Mouse (Mus musculus): ENCODE data around the gene Zfp708. TPM values are rescaled to one million over a fixed set of nuclear protein-coding genes. Genes with fewer than 3 reads are reported as not detected.
A peak's percentile ranks its signal among the peaks of the same experiment; 100 is the strongest.
"Not testable (repeated sequence)": the region's sequence is repeated elsewhere in the genome, so short reads cannot be mapped to it uniquely, and the experiment has no call there.

Zfp708 gene
- 7.2 and 8.4 TPM in 2 replicates for polyA plus RNA-seq (2015; fragmentation: Nextera tagmentation; extraction: Ambion mirVana)

- WGBS = 90% methylated on average over 10 of the region's 10 CpGs
- no peaks in the 10 kb centered on the region for H3K9me3 ChIP-seq
- no peak within 1 kb of the TSS for H3K4me3 ChIP-seq
- peaks cover 25% of the 10 kb centered on the region; the same call in 1 of the 2 replicates for H3K36me3 ChIP-seq
- no peaks in the 10 kb centered on the region for H3K27me3 ChIP-seq
- ATAC-seq (ENCODE audit: low FRiP score, low read depth) = no peak
- H3K4me2 ChIP-seq (replicated peaks) = no peak within 1 kb of the TSS
- H3K4me1 ChIP-seq = no peaks in the 10 kb centered on the region
- no peak within 1 kb of the TSS for H3K27ac ChIP-seq
- H3K9ac ChIP-seq = no peak within 1 kb of the TSS
Measured at GRCm38 (mm10) chr13:67097876-67098275, at the start of gene Zfp708. Gene Zfp708 (minus strand): TSS chr13:67097976.

- Histone ChIP-seq H3K4me2 (replicated peaks) (peak overlapping the region; percentile 81), H3K27me3 (no peaks in the 10 kb centered on the region), H3K9ac (peak overlapping the region; percentile 85), H3K4me3 (peak overlapping the region; percentile 74), H3K27ac (no peak overlapping the region), H3K9me3 (no peaks in the 10 kb centered on the region), H3K36me3 (no peaks in the 10 kb centered on the region), H3K4me1 (peaks cover 3% of the 10 kb centered on the region; the same call in 1 of the 2 replicates)
- ATAC-seq (ENCODE audit: low FRiP score, low read depth) = peak; percentile 96
- whole genome bisulfite sequencing = 1% methylated on average over 18 of the region's 18 CpGs
Measured at GRCm38 (mm10) chr13:67128038-67128721, 30.4 kb upstream of the Zfp708 start.

GRCm38 (mm10) chr13:67127507-67127906 lies 29.7 kb upstream of the Zfp708 start:
- H3K27me3 ChIP-seq; H3K9ac ChIP-seq; H3K36me3 ChIP-seq; H3K4me3 ChIP-seq; H3K27ac ChIP-seq; H3K4me1 ChIP-seq; H3K9me3 ChIP-seq; ATAC-seq (ENCODE audit: low FRiP score, low read depth): not testable (repeated sequence)
- WGBS = 75% methylated on average over 10 of the region's 10 CpGs
- peak overlapping the region; percentile 81 for H3K4me2 ChIP-seq (replicated peaks)

GRCm38 (mm10) chr13:67124460-67124859 lies 26.7 kb upstream of the Zfp708 start:
- no peak overlapping the region for H3K9ac ChIP-seq
- no peak overlapping the region for H3K4me2 ChIP-seq (replicated peaks)
- no peaks in the 10 kb centered on the region for H3K36me3 ChIP-seq
- no peak overlapping the region for H3K27ac ChIP-seq
- ATAC-seq (ENCODE audit: low FRiP score, low read depth) = no peak
- H3K9me3 ChIP-seq = no peaks in the 10 kb centered on the region
- no peaks in the 10 kb centered on the region for H3K27me3 ChIP-seq
- WGBS = 86% methylated on average over 1 of the region's 1 CpGs
- H3K4me1 ChIP-seq = peaks cover 3% of the 10 kb centered on the region; the same call in 1 of the 2 replicates
- no peak overlapping the region for H3K4me3 ChIP-seq

GRCm38 (mm10) chr13:67121360-67121759 lies 23.6 kb upstream of the Zfp708 start, which contains the start of gene Zfp759:
Gene Zfp759 (plus strand): TSS chr13:67121660.
- not testable (repeated sequence) for H3K4me2 ChIP-seq (replicated peaks); H3K9me3 ChIP-seq; H3K9ac ChIP-seq; H3K27me3 ChIP-seq; H3K36me3 ChIP-seq; ATAC-seq (ENCODE audit: low FRiP score, low read depth); H3K4me1 ChIP-seq; H3K4me3 ChIP-seq; H3K27ac ChIP-seq

- not testable (repeated sequence) for H3K4me3 ChIP-seq; ATAC-seq (ENCODE audit: low FRiP score, low read depth); H3K4me2 ChIP-seq (replicated peaks); H3K4me1 ChIP-seq; H3K9ac ChIP-seq; H3K36me3 ChIP-seq; H3K9me3 ChIP-seq; H3K27me3 ChIP-seq; H3K27ac ChIP-seq
- 90% methylated on average over 8 of the region's 8 CpGs for WGBS
Measured at GRCm38 (mm10) chr13:67116163-67116562, 18.4 kb upstream of the Zfp708 start, which contains the start of gene Rslcan18. Gene Rslcan18 (minus strand): TSS chr13:67116263.

- no peaks in the 10 kb centered on the region for H3K9me3 ChIP-seq
- no peak overlapping the region for H3K4me3 ChIP-seq
- no peaks in the 10 kb centered on the region for H3K27me3 ChIP-seq
- H3K27ac ChIP-seq = no peak overlapping the region
- H3K4me2 ChIP-seq (replicated peaks) = no peak overlapping the region
- no peak overlapping the region for H3K9ac ChIP-seq
- 94% methylated on average over 2 of the region's 2 CpGs for WGBS
- H3K4me1 ChIP-seq = no peaks in the 10 kb centered on the region
- no peaks in the 10 kb centered on the region for H3K36me3 ChIP-seq
- no peak for ATAC-seq (ENCODE audit: low FRiP score, low read depth)
Measured at GRCm38 (mm10) chr13:67113287-67113686, 15.5 kb upstream of the Zfp708 start.

- Histone ChIP-seq H3K27me3 (no peaks in the 10 kb centered on the region), H3K36me3 (no peaks in the 10 kb centered on the region), H3K9ac (no peak overlapping the region), H3K4me3 (no peak overlapping the region), H3K4me2 (replicated peaks) (no peak overlapping the region), H3K27ac (no peak overlapping the region), H3K4me1 (peaks cover 6% of the 10 kb centered on the region), H3K9me3 (no peaks in the 10 kb centered on the region)
- whole genome bisulfite sequencing = 84% methylated on average over 12 of the region's 12 CpGs
- ATAC-seq (ENCODE audit: low FRiP score, low read depth) = no peak
Measured at GRCm38 (mm10) chr13:67112096-67112495, 14.3 kb upstream of the Zfp708 start.

GRCm38 (mm10) chr13:67108821-67109206 lies 11.0 kb upstream of the Zfp708 start:
- Histone ChIP-seq H3K27me3 (no peaks in the 10 kb centered on the region), H3K9ac (0 out of 2 replicates have a peak overlapping the region, but pooled peaks have one; percentile 43), H3K4me1 (peaks cover 6% of the 10 kb centered on the region), H3K4me2 (replicated peaks) (peak overlapping the region; percentile 76), H3K27ac (no peak overlapping the region), H3K4me3 (peak overlapping the region; percentile 63), H3K36me3 (peaks cover 13% of the 10 kb centered on the region), H3K9me3 (peaks cover 11% of the 10 kb centered on the region)
- 6% methylated on average over 9 of the region's 9 CpGs for WGBS
- ATAC-seq (ENCODE audit: low FRiP score, low read depth) = peak; percentile 62

GRCm38 (mm10) chr13:67108194-67108820 lies 10.5 kb upstream of the Zfp708 start, which contains the start of gene Gm28557:
Gene Gm28557 (minus strand): TSS chr13:67108604.
- Histone ChIP-seq H3K4me3 (peak within 1 kb of the TSS; percentile 63), H3K4me1 (peaks cover 6% of the 10 kb centered on the region), H3K4me2 (replicated peaks) (peak within 1 kb of the TSS; percentile 76), H3K27ac (peak within 1 kb of the TSS; percentile 89), H3K27me3 (no peaks in the 10 kb centered on the region), H3K9ac (peak within 1 kb of the TSS; percentile 79), H3K9me3 (peaks cover 11% of the 10 kb centered on the region), H3K36me3 (peaks cover 13% of the 10 kb centered on the region)
- ATAC-seq (ENCODE audit: low FRiP score, low read depth) = peak; percentile 98
- WGBS = 0% methylated on average over 17 of the region's 17 CpGs

GRCm38 (mm10) chr13:67107681-67108080 lies 9.9 kb upstream of the Zfp708 start:
- Histone ChIP-seq H3K9me3 (peaks cover 11% of the 10 kb centered on the region), H3K4me2 (replicated peaks) (peak overlapping the region; percentile 76), H3K27ac (peak overlapping the region; percentile 89), H3K4me1 (peaks cover 6% of the 10 kb centered on the region), H3K36me3 (peaks cover 13% of the 10 kb centered on the region), H3K27me3 (no peaks in the 10 kb centered on the region), H3K4me3 (peak overlapping the region; percentile 63), H3K9ac (peak overlapping the region; percentile 79)
- no peak for ATAC-seq (ENCODE audit: low FRiP score, low read depth)
- 65% methylated on average over 9 of the region's 9 CpGs for WGBS

- Histone ChIP-seq H3K4me2 (replicated peaks) (no peak overlapping the region), H3K27me3 (no peaks in the 10 kb centered on the region), H3K4me1 (no peaks in the 10 kb centered on the region), H3K9me3 (no peaks in the 10 kb centered on the region), H3K9ac (no peak overlapping the region), H3K27ac (no peak overlapping the region), H3K4me3 (no peak overlapping the region), H3K36me3 (no peaks in the 10 kb centered on the region)
- WGBS = 77% methylated on average over 1 of the region's 1 CpGs
- ATAC-seq (ENCODE audit: low FRiP score, low read depth) = no peak
Measured at GRCm38 (mm10) chr13:67090154-67090553, 7.6 kb downstream of the Zfp708 start.

All from limb, embryonic 13.5 days (tissue).